Mouse (Mus musculus): Measurements from ENCODE around the gene Gm4969.

Gm4969 gene

GRCm38 (mm10) chr7:19093174-19093521 lies 25.0 kb downstream of the Gm4969 start:
- DNase-seq: peak; percentile 95

GRCm38 (mm10) chr7:19092381-19093173 lies 25.6 kb downstream of the Gm4969 start:
- peak; percentile 57 for DNase-seq

- peak; percentile 24 for DNase-seq
These were observed 26.3 kb downstream of the Gm4969 start for GRCm38 (mm10) chr7:19091913-19092312.

- DNase-seq: peak; percentile 89
These were observed 29.4 kb downstream of the Gm4969 start for GRCm38 (mm10) chr7:19088813-19089212.

DNA sequence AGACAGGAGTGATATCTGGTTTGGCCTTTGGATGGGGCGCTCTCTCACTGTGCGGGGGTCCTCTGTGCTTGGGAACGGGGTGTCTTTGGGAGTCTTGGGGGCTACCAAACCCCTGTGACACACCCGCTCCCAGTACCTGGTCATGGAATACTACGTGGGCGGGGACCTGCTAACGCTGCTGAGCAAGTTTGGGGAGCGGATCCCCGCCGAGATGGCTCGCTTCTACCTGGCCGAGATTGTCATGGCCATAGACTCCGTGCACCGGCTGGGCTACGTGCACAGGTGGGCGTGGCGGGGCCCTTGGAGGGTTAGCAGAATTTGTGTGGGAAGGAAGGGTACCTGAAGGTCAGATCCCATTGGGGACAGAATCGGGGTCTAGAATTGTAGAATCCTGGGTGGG lies 31.4 kb downstream of the Gm4969 start:
- no peak for DNase-seq

DNA sequence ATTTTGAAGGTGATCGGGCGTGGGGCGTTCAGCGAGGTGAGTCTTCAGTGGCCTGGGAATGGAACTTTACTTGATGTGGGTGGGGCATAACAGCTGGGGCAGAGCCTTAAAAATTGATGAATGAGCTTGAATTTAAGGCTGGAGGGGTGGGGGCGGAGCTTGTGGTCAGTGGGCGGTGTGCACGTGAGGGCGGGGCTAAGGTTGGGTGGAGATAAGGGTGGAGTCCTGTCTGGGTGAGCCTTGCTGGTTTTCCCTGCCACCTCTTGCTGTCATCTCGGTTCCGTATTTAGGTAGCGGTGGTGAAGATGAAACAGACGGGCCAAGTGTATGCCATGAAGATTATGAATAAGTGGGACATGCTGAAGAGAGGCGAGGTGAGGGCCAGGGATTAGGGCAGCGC lies 32.1 kb downstream of the Gm4969 start:
- peak; percentile 66 for DNase-seq

GRCm38 (mm10) chr7:19085495-19085894 lies 32.7 kb downstream of the Gm4969 start:
- no peak for DNase-seq

- DNase-seq: no peak
These were observed 33.2 kb downstream of the Gm4969 start for GRCm38 (mm10) chr7:19084921-19085473.

DNA sequence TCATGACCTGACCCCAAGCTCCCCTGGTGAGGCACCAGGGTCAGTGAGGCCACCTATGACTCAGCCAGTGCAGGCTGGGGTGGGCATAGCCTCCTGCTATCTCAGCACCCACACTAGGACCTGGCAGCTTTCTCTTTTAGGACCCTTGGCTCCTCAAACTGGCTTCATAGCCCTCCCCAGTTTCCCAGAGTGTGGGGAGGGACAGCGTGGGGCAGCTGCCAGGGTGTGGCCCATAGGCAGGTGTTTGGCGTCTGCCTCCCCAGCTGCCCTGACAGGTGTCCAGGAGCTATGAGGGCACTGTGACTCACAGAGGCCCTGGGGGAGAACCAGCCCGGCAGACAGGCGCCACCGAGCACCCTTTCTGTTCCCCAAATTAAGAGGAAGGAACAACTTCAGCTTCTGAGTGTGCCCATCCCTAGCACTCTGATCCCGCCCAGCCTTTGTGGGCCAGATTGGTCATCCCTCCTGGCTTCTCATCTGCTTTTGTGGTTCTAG lies 33.8 kb downstream of the Gm4969 start:
- no peak for DNase-seq

DNA sequence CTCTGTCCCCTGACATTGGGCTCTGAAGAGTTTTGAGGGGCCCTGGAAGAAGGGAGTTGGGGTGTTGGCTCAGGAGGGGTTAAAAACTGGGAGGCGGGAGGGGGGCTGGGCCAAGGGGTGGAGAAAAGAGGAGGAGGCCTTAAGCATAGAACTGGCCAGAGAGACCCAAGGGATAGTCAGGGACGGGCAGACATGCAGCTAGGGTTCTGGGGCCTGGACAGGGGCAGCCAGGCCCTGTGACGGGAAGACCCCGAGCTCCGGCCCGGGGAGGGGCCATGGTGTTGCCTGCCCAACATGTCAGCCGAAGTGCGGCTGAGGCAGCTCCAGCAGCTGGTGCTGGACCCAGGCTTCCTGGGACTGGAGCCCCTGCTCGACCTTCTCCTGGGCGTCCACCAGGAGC lies 34.5 kb downstream of the Gm4969 start, which contains the start of gene Dmpk:
Gene Dmpk (plus strand): TSS at position 149 of the 400 bp plus-strand sequence.
- no peak for DNase-seq

DNA sequence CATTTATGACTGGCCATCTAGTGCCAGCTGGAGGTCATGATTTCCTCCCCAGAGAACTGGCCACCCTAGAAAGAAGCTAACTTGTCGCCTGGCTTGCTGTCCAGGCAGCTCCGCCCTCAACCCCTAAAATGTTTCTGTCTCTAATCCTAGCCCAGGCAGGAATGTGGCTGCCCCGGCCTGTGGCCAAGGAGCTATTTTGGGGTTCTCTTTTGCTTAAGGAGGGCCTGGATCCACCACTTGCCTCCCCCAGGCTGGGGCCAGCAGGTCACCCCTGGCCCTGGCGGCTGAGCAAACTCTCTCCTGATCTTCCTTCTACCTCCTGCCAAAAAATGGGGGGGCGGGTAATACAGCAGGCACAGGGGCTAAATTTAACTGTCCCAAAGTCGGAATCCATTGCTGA lies 35.1 kb downstream of the Gm4969 start:
- no peak for DNase-seq

GRCm38 (mm10) chr7:19082171-19082570 lies 36.0 kb downstream of the Gm4969 start:
- no peak for DNase-seq

DNA sequence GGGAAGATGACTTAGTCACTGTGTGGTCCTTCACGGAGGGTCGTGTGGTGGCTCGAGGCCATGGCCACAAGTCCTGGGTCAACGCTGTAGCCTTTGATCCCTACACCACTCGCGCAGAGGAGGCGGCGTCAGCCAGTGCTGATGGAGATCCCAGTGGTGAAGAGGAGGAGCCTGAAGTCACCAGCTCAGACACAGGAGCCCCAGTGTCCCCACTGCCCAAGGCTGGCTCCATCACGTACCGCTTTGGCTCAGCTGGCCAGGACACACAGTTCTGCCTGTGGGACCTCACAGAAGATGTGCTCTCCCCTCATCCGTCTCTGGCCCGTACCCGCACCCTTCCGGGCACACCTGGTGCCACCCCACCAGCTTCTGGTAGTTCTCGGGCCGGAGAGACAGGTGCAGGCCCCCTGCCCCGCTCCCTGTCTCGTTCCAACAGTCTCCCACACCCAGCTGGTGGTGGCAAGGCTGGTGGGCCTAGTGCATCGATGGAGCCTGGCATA lies 37.7 kb downstream of the Gm4969 start:
- DNase-seq: no peak

- no peak for DNase-seq
These were observed 39.4 kb downstream of the Gm4969 start for GRCm38 (mm10) chr7:19078732-19079131.

DNA sequence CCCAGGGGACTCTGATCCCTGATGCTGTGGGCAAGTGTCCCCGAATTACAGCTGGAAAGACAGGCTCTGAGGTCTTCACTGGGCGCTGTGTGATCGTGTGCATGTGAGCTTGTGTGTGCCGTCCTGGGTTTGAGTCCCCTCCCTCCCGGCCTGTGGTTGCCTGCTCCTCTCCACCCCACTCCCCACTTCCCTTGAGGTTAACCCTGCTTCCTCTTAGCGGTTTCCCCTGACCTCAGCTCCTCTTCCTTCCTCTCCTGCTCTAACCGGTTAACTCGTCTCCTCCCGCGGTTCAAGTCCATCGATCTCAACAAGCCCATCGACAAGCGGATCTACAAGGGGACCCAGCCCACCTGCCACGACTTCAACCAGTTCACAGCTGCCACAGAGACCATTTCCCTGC lies 40.4 kb downstream of the Gm4969 start:
- DNase-seq: peak; percentile 75

DNA sequence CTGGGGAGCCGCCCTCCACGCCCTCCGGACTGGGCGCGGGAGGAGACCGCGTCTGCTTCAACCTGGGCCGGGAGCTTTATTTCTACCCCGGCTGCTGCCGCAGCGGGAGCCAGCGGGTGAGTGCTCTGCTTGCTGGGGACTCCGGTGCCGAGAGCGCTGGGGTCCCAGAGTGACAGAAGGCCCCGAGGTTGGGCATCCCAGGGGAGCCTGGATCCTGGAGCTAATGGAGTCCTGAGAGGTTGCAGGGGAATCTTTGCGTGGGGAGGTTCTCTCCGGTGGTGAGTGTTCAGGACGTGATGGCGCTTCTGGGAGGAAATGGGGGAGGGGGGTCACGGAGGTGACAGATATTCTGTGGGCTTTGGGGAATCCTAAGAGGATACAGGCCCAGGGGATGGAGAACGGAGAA lies 41.6 kb downstream of the Gm4969 start:
- DNase-seq: no peak

GRCm38 (mm10) chr7:19075723-19076585 lies 42.2 kb downstream of the Gm4969 start, which contains the start of gene Dmwd:
TSS of gene Dmwd (plus strand) at chr7:19076227.
- peak; percentile 94 for DNase-seq

GRCm38 (mm10) chr7:19075231-19075630 lies 42.9 kb downstream of the Gm4969 start:
- peak; percentile 6 for DNase-seq

- DNase-seq: peak; percentile 6
These were observed 43.7 kb downstream of the Gm4969 start for GRCm38 (mm10) chr7:19074494-19074893.

DNA sequence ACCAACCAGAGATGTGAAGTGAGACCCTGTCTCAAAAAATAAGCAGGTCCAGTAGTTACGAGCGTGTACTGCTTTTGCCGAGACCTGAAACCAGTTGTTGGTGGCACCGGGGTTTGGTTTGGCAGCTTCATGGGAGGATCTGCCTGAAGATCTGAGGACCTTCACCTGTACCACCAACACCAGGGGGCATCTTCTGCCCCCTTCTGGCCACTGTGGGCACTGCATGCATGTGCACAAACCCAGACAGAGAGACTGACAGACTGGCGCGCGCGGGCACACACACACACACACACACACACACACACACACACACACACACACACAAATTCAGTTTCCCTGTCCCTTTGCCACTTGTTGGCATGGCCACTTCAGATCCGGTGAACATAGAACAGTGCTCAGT lies 44.7 kb downstream of the Gm4969 start:
- DNase-seq: peak; percentile 83

GRCm38 (mm10) chr7:19071024-19071423 lies 47.1 kb downstream of the Gm4969 start:
- peak; percentile 1 for DNase-seq

- DNase-seq: peak; percentile 62
These were observed 48.7 kb downstream of the Gm4969 start for GRCm38 (mm10) chr7:19069500-19069899.

DNA sequence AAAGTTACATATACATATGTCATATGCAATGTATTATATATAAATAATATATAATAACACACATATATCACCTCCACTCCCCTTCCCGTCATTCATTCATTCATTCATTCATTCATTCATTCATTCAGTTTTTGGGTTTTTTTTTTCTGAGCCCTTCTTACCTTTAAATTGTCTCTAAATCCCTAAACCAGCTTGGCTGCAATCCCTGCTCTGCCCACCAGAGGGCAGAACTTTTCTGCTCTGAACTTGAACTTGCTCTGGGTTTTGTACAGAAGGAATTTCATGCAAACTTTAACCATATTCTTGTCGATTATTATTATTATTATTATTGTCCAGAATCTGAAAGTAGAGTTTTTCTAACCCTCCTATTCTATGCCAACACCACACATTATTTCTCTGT lies 49.5 kb downstream of the Gm4969 start:
- DNase-seq: peak; percentile 87
